Mouse (Mus musculus) left cerebral cortex, postnatal 4 days (tissue): Measurements from ENCODE around the gene Plch2. TPM values are rescaled to one million over a fixed set of nuclear protein-coding genes. Genes with fewer than 3 reads are reported as not detected.
A peak's percentile ranks its signal among the peaks of the same experiment; 100 is the strongest.

Source experiments
- DNase-seq: peaks from one replicate; pipeline ENCODE4 v3.0.0-alpha.2; 2022
- intact Hi-C: fragments of 180-260 bp; cut with DNase I; formaldehyde crosslinking; loops from one replicate; pipeline ENCODE4 v1.15.1; 2025
- total RNA-seq, 2 experiments: library from RNA; stranded (reverse); gene quantifications; 2 replicates each; pipeline ENCODE4 v1.2.3; 2021

Plch2 gene
- total RNA-seq, 2 experiments from 2014 or later = 50.9 to 56.1 TPM

- intact Hi-C loops = no loop called here
Measured at GRCm38 (mm10) chr4:154962683-154963082, 93.9 kb downstream of the Plch2 start.

GRCm38 (mm10) chr4:154961911-154962310, 94.7 kb downstream of the Plch2 start:
- no peak for DNase-seq
- intact Hi-C loops = no loop called here

More at GRCm38 (mm10) chr4:154962683-154963082, 93.9 kb downstream of the Plch2 start:
- no peak for DNase-seq

- DNase-seq = no peak
- intact Hi-C loops = no loop called here
Measured at GRCm38 (mm10) chr4:154961226-154961738, 95.3 kb downstream of the Plch2 start.

- intact Hi-C loops = no loop called here
Measured at GRCm38 (mm10) chr4:154960690-154961225, 95.8 kb downstream of the Plch2 start, which contains the start of gene Hes5. Gene Hes5, plus strand, starts transcription at chr4:154960923.

GRCm38 (mm10) chr4:154960021-154960689, 96.4 kb downstream of the Plch2 start:
- intact Hi-C loops = no loop called here
- DNase-seq = no peak

More at GRCm38 (mm10) chr4:154960690-154961225, 95.8 kb downstream of the Plch2 start, which contains the start of gene Hes5:
- peak; percentile 81 for DNase-seq

GRCm38 (mm10) chr4:154958621-154959020, 98.0 kb downstream of the Plch2 start:
- intact Hi-C loops = no loop called here
- no peak for DNase-seq

GRCm38 (mm10) chr4:154958171-154958570, 98.4 kb downstream of the Plch2 start:
- intact Hi-C loops = no loop called here
- peak; percentile 92 for DNase-seq

GRCm38 (mm10) chr4:154957289-154957993, 99.1 kb downstream of the Plch2 start:
- intact Hi-C loops = no loop called here
- peak; percentile 51 for DNase-seq

GRCm38 (mm10) chr4:154956604-154957003, 100.0 kb downstream of the Plch2 start:
- no peak for DNase-seq
- intact Hi-C loops = no loop called here

GRCm38 (mm10) chr4:154952461-154953241, 103.9 kb downstream of the Plch2 start:
- DNase-seq = peak; percentile 84
- intact Hi-C loops = no loop called here

GRCm38 (mm10) chr4:154949589-154949982, 107.0 kb downstream of the Plch2 start:
- intact Hi-C loops = loop anchor here (10.0 kb wide), 1 partner anchor 75 kb away; no protein-coding TSS in a partner anchor
- peak; percentile 47 for DNase-seq

- intact Hi-C loops = loop anchor here (10.0 kb wide), 1 partner anchor 74 kb away; no protein-coding TSS in a partner anchor
Measured at GRCm38 (mm10) chr4:154948940-154949588, 107.5 kb downstream of the Plch2 start.

GRCm38 (mm10) chr4:154948066-154948939, 108.3 kb downstream of the Plch2 start:
- intact Hi-C loops = loop anchor here (10.0 kb wide), 1 partner anchor 74 kb away; no protein-coding TSS in a partner anchor
- DNase-seq = peak; percentile 92

More at GRCm38 (mm10) chr4:154948940-154949588, 107.5 kb downstream of the Plch2 start:
- no peak for DNase-seq

GRCm38 (mm10) chr4:154946319-154946718, 110.3 kb downstream of the Plch2 start:
- DNase-seq = peak; percentile 82
- intact Hi-C loops = loop anchor here (10.0 kb wide), 1 partner anchor 72 kb away; no protein-coding TSS in a partner anchor

- intact Hi-C loops = loop anchor here (10.0 kb wide), 1 partner anchor 69 kb away; no protein-coding TSS in a partner anchor
- peak; percentile 77 for DNase-seq
Measured at GRCm38 (mm10) chr4:154944121-154944590, 112.4 kb downstream of the Plch2 start.

- no peak for DNase-seq
- intact Hi-C loops = loop anchor here (10.0 kb wide), 1 partner anchor 69 kb away; no protein-coding TSS in a partner anchor
Measured at GRCm38 (mm10) chr4:154943323-154944039, 113.1 kb downstream of the Plch2 start.

GRCm38 (mm10) chr4:154942632-154943322, 113.8 kb downstream of the Plch2 start:
- no peak for DNase-seq
- intact Hi-C loops = loop anchor here (10.0 kb wide), 1 partner anchor 68 kb away; no protein-coding TSS in a partner anchor
